Mouse (Mus musculus) right cerebral cortex, postnatal 25 days (tissue): ENCODE data around the gene Get4.

Experiments
- DNase-seq: peaks from one replicate; pipeline ENCODE4 v3.0.0; 2022

The Get4 gene

DNA sequence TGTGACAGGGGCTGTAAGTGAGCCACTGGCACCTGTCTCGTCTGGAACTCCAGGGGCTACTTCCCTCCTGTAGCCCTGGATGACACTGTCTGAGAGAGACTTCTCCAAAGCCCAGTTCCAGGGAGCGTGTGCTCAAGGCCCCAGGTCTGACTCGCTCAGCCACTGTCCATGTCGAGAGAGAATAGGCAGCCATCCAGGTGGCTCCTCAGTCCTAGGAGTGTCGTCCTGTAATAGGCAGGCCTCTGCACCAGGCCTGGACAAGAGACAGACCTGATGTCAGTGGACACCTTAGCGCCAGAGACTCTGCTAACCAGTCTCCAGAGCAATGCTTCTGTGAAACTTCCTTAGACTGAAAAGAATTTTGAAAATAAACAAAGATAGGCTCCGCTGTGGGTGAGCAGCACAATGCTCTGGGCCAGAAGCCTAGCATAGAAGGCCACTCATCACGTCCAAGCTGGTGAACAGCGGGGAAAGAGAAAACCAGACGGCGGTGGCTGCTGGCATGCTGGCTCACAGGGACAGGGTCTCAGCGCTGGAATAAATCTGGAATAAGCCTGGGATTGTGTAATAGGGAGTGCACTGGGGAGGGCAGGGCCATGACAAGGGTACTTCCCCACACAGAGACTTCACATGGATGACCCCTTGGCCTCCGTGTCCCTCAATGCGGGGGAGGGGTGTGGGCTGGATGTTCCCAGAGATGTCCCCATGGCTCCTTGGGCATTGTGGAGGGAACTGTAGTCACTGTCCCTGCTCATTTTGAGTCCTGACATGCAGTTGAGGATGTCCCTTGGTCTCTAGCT, 34.2 kb downstream of the Get4 start:
- DNase-seq, result no peak

DNA sequence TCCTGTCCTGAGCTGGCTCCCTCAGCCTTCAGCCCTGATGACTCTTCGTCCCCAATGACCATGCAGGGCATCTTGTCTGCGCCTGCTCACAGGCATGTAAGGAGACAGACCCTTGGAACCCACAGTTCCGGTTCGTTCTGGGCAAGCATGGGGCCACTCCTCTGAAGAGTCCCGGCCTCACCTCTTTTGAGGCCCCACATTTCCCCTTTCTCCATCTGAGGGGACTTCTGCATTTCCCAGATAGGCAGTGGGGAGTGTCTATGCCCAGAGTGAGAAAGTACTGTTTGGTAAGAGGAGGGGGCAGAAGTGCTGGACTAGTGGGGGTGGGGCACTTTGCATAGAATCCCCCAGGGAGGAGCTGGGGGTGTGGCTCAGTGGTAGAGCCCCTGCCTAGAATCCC, 35.0 kb downstream of the Get4 start:
- DNase-seq, result no peak

DNA sequence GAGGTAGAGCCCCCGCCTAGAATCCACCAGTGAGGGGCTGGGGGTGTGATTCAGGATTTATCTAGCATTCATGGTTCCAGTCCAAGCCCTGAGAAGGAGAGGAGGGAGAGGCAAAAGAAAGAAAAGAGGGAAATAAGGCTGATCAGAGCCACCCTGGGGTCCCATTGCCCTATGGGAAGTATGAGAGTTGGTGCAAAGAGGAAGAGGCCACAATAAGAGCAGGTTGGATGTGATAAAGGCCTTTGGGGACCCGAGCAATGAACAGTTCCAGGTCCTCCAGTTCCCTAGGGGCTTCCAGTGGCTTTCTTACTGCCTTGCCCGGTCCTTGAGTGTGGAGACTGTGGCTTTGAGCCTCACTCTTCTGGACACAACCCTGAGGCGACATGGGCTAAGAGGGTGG, 35.7 kb downstream of the Get4 start:
- no peak for DNase-seq

DNA sequence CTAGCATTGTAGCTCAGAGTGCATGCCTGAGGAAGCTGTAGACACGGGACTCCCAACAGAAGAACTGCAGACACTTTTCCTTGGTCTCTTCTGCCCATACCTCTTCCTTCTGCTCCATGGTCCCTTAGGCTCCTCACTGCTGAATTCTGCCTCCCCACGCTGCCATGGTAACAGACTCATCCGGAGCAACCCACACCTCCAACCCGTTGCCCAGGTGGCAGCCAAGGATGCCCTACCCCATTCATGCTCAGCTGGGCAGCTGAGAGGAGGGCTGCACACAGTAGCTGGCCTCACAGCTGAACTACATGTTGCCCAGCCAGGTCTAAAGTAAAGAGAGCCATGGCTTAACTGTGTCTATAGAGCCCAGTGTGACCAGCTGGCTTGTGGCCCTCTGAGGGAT, 36.5 kb downstream of the Get4 start:
- DNase-seq, result no peak

DNA sequence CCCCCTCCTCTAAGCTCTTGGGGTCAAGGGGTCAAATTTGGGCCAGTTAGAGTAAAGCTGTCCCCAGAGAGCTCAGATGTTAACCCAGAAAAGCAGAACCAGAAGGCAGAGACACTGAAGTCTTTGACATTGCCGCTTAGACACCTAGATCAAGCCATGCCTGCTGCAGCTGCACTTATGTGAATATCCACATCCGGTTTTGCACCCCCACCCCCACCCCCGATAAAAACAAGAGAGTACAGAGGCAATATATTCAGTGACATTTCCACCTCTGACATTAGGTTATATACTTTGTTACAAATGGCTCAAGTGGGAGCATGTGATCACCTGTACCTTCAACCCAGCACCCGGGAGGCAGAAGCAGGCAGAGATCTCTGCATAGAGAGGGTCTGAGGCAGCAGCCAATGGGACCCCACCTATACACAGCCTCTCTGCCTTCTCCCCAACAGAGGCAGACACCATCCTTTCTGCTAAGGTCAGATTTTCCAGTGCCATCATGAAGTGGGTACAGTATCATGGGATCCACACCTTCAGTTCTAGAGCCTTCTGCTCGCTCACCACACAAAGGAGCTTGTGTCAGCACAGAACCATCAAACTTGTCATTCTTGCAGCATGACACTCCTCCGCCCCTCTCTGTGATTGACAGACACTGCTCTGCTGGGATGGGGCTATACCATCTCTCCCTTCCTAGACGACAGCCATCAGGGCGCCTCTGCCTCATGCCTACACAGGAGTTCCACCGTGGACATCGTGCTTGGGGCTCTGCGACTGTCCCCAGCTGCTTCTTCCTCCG, 38.5 kb downstream of the Get4 start:
- DNase-seq, result no peak

DNA sequence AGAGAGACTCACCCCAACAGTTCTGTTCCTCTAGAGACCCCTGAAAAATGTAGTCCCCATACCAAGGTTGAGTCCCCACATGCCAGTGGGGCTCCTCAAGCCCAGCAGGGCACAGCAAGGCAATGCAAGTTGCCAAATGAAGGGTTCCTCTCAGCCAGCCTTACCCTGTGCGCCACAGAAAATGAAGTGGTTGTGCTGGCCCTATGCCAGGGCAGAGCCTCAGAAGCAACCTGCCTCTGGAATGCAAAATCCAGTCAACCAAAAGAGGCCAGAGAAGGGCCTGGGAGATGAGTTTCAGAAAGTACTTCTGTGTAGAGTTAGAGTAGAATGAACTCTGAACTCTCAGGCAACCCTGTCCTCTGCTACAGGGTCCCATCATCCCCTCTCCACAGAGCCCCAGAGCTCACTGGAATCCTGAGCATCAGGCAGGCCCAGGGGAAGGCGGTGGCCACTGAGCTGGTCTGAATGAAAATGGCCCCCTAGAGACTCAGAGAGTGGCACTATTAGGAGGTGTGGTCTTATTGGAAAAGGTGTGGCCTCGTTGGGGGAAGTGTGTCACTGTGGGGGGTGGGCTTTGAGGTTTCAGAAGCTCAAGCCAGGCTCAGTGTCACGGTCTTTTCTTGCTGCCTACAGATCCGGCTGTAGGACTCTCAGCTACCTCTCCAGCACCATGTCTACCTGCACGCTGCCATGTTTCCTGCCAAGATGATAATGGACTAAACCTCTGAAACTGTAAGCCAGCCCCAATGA, 39.9 kb downstream of the Get4 start:
- no peak for DNase-seq

DNA sequence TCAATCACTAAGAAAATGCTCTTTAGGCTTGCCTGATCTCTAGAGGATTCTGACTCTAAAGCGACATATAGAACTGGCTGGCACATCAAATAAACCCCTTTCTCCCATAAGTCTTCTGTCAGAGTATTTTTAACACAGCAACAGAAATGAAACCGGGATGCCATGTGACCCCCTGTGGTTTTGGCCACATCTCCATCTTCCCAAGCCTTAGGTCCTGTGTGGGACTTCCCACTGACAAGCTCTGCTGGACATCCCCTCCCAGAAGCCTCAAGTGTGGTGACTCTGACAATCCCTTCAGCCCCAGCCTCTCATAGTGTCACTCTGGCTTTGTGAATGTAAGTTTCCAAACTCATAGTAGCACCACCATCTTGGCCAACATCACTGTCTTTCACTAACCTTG, 42.0 kb downstream of the Get4 start:
- DNase-seq, result no peak

DNA sequence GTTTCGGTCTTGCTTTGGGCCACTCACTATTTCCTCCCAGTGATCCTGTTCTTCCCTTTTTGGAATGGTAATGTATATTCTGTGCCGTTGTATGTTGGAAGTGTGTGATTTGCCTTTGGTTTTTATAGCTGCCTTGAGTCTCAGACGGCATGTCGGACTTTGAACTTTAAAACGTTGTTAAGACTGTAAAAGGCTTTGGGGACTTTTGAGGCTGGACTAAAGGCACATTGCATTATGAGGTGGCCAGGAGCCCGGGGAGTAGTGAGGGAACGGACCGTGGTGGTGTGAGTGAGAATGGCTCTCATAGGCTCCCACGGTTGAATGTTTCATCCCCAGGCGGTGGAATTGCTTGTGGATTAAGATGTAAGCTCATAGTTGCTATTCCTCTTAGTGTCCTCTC, 45.0 kb downstream of the Get4 start:
- no peak for DNase-seq

DNA sequence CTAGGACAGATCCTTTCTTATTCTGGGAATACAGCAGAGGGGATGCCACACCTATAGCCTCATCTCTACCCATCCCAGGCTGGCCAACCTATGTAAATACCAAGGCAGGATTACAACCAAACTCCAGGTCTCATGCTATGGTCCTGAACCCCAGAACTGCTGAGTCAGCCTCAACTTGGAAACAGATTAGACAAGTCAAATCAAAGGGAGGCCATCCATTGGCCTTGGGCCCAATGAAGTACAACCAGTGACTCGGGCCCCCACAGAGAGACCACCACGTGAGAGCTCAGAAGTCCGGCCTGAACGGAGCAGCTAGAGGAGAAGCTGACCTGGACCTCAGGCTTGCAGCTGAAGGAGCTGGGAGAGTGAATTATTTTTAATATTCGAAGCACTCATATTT, 45.6 kb downstream of the Get4 start:
- no peak for DNase-seq

DNA sequence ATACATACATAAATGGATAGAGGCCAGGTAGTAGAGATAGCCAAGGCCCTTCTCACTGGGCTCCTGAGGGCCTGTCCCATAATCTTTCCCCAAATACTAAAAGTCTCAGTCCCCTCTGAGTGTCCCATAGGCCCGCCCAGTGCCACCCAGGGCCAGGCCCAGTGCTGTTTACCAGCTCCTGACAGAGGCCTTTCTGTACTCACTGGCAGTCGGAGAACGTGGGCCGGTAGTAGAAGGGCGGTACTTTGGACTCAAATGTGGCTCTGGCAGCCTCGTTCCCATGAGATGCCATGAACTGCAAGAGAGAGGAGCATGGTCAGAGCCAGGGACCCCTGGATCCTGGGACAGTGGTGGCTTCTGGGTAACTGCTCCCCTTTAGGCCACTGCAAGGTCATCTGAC, 50.0 kb downstream of the Get4 start:
- DNase-seq, result no peak

DNA sequence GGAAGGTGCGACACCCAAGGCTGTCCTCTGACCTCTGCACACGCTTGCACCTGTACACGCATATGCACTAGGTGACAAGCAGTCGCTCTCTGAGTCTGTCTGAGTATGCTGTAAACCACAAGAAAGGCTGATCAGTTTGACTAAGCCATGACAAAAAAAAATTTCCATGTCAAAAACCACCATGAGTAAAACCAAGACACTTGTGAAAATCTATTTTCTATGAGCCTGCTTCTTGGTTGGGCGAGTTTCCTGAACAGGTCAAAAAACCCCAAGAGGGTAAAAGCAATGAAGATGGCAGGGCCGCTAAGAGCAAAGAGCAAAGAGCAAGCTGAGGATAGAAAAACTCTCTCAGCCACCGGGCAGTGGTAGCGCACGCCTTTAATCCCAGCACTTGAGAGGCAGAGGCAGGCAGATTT, 51.5 kb downstream of the Get4 start:
- no peak for DNase-seq

DNA sequence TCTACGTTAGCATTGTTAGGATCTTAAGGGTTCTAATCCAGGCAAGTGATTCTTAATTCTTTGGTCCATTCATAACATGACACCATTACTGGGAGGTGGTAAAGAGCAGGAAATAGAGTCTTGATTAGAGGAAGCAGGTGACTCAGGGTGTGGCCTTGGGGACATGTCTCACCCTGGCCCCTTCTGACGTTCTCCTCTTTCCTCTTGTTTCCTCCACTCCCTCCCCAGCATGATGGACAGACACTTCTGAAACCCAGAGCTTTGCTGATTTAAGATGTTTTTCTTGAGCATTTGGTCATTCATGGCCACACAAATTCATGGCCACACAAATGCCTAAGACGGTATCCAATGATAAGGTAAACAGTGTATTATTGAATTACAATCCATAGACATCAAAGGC, 57.8 kb downstream of the Get4 start:
- DNase-seq, result no peak

DNA sequence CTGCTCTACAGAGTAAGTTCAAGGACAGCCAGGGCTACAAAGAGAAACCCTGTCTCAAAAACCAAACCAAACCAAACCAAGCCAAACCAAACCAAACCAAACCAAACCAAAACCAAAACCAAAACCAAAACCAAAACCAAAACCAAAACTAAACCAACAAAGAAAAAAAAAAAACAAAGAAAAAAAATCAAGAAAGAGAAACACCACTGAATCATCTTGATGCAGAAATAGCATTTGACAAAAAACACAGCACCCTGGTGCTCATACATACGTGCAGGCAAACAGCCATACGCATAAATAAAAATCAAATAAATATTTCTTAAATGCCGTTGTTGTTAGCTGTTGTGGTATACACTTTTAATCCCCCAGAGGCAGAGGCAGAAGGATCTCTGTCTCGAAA, 58.4 kb downstream of the Get4 start:
- no peak for DNase-seq

DNA sequence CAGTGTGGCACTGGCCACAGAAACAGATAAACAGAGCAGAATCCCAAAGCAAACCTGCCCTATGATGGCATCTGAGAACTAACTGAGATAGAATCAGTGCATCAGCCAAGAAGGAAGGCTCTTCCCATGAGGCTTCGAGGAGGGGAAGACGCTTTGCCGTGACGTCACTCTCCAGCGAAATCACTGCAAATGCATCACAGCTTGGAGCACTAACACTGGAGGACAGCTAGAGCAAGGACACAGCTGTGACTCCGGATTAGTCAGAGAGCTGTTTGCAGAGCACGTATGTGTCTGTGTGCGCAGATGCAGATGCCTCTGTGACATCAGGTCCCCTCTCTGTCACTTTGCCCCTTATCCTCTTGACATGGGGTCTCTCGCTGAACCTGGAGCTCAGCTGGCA, 59.7 kb downstream of the Get4 start:
- no peak for DNase-seq

DNA sequence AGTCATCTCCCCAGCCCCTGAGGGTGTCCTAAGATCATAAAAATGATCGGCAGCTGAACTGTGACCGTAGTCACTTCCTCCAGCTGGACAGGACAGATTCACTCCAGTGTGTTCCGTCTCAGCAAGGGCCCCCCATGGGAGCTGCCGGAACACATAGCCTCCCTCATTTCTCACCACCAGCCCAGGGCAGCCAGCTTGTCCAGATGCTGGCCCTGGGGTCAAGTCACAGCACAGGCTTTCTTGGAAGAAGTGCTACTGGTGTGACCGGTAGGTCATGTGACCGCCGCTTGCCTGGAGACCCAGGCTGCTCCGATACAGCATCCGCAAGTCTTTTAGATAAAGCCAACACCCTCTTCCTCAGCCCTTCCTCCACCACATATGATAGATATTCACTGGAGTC, 61.4 kb downstream of the Get4 start:
- DNase-seq, result no peak

DNA sequence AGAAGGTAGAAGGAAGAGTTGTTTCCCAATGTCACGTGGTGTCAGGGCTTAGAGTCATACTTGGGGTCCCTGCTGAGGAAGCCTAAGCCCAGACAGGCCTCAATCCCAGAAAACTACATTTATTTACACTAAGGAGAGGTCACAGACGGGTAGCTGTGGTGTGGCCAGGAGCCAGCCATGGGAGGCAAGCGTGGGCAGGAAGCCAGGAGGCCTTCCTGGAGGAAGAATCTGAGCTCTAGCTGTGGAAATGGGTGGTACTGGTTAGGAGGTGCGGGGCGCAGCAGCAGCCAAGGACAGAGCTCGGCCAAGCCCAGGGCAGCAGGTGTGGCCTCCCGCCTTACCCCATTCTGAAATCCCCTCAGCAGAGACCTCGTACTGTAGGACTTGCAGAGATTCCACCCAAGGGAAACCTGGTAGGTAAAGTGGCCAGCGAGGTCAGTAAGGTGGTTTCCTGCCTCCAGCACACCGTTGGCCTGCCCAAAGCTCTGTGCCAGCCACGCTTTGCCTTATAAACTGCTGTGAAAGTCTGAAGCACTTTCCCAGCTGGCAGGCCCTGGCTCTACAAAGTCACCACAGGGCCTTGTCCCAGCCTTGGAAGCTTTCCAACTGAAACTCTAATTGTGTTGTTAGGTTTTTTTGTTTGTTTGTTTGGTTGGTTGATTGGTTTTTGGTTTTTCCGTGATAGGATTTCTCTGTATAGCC, 63.0 kb downstream of the Get4 start:
- DNase-seq, result no peak

DNA sequence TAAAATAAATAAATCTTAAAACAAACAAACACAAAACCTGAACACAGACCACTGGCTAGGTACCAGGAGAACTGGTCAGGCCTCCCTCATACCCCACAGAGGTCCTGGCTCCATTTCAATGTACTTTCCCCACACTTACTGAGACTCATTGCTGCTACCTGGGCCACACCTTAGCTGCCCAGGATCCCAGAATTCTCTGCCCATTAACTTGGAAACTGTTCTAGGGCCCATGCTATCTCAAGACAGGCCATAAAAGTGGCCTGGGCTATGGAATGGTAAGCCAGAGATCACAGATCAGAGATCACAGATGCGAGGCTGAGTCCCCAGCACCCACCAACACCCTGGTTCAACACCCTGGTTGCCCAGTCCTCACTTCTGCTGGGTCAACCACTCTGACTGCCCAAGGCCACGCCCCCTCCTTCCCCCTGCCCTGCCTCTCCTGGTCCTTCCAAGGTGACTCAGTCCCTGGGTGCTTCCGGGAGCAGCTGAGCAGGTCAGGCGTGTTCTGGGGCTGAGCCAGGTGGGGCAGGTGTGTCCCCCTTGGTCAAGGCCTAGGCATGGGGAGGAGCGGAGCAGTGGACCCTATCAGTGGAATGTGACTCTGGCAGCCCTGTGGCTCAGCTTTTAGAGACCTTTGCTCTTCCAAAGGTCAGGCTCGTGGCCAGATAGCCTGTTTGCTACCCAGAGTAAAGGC, 65.0 kb downstream of the Get4 start:
- no peak for DNase-seq

DNA sequence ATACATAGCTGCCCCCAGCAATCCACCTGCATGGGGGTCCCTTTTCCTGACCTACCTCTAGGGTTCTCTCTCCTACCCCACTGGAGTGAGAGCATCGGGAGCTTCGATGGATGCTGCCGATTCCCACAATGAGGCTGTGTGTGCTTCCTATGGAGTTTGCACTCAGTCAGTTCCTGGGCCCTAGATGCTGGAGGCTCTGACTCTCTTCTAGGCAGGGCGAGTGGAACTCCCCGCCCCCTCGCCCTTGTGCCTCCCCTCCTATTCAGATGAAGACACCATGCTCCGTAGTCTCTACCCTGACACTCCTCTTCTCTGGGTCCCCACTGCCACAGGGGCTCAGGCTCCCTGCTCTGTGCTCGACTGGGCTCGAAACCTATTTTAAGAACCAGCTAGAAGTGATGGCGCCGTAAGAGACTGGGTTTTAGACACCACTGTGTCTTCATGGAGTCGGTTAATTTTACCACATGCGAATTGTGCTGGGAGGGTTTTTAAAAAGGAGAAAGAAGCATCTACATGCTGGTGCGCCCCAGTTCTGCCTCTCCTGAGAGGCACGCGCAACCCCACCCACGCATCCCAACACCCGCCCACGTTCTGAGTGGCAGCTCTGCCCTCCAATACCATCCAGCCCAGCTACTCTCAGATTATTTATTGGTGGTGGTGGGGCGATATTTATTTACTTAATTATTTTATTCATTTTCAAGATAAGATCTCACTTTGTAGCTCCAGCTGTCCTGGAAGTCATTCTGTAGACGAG, 65.8 kb downstream of the Get4 start:
- no peak for DNase-seq
